19 mouse cellular contexts compared by ENCODE assay signal in genomic region chr2:140758881-140759280, GRCm38 (mm10).
DNase-seq lines count a peak whose midpoint lies in the region; ATAC-seq and TF ChIP-seq lines count a peak whose summit lies in the region.
"Had no signal": no experiment of that assay in that cellular context is flagged by ENCODE, and none has a peak within 500 bp of the region (broad histone marks: within the 10 kb centered on the region; RNA-seq: fewer than 3 reads in every experiment).

No protein-coding gene starts in this region.

- no peaks in the 10 kb centered on the region for H3K36me3 ChIP-seq in lung, embryonic 14.5 days (ENCODE audit: insufficient read depth)
- H3K36me3 ChIP-seq in lung, embryonic 16.5 days (ENCODE audit: control insufficient read depth, insufficient read depth, low read length), result no peaks in the 10 kb centered on the region
- H3K36me3 ChIP-seq: embryonic facial prominence, embryonic 10.5 days; embryonic facial prominence, embryonic 12.5 days; forebrain, embryonic 15.5 days had no signal

- H3K9ac ChIP-seq in lung, embryonic 14.5 days, result no peak overlapping the region
- no peak overlapping the region for H3K9ac ChIP-seq in lung, embryonic 16.5 days (ENCODE audit: low read length)
- H3K9ac ChIP-seq: embryonic facial prominence, embryonic 12.5 days; forebrain, embryonic 13.5 days; forebrain, embryonic 15.5 days had no signal

- ATAC-seq in lung, embryonic 14.5 days (ENCODE audit: insufficient read depth), result peak; percentile 65; the same call in 1 of the 2 replicates
- peak; percentile 91 for ATAC-seq in lung, embryonic 16.5 days (ENCODE audit: low read depth)
- no peak for ATAC-seq in inflammation-experienced regulatory T-cells, adult 6 months
- ATAC-seq: forebrain, embryonic 13.5 days; forebrain, embryonic 15.5 days had no signal

- no peaks in the 10 kb centered on the region for H3K9me3 ChIP-seq in lung, embryonic 14.5 days (ENCODE audit: low read depth, low read length)
- H3K9me3 ChIP-seq in lung, embryonic 16.5 days (ENCODE audit: control insufficient read depth, low read length), result no peaks in the 10 kb centered on the region
- H3K9me3 ChIP-seq: embryonic facial prominence, embryonic 10.5 days; embryonic facial prominence, embryonic 12.5 days; forebrain, embryonic 13.5 days; forebrain, embryonic 15.5 days had no signal

- no peaks in the 10 kb centered on the region for H3K4me1 ChIP-seq in lung, embryonic 14.5 days (ENCODE audit: insufficient read depth)
- H3K4me1 ChIP-seq in lung, embryonic 16.5 days (replicated peaks; ENCODE audit: control insufficient read depth, insufficient read depth, low read length), result peaks cover 10% of the 10 kb centered on the region; the same call in 1 of the 2 replicates
- H3K4me1 ChIP-seq: embryonic facial prominence, embryonic 12.5 days; forebrain, embryonic 13.5 days; forebrain, embryonic 15.5 days had no signal

- H3K27ac ChIP-seq in lung, embryonic 14.5 days (ENCODE audit: low read depth), result peak overlapping the region; percentile 44; the same call in 1 of the 2 replicates
- peak overlapping the region; percentile 74 for H3K27ac ChIP-seq in lung, embryonic 16.5 days (ENCODE audit: low read length)
- H3K27ac ChIP-seq: embryonic facial prominence, embryonic 10.5 days; embryonic facial prominence, embryonic 12.5 days; forebrain, embryonic 13.5 days; forebrain, embryonic 15.5 days had no signal

- 69% methylated on average over 2 of the region's 2 CpGs for WGBS in lung, embryonic 14.5 days
- WGBS in lung, embryonic 16.5 days, result 54% methylated on average over 2 of the region's 2 CpGs

- H3K27me3 ChIP-seq in lung, embryonic 14.5 days (ENCODE audit: insufficient read depth, low read length), result no peaks in the 10 kb centered on the region
- H3K27me3 ChIP-seq in lung, embryonic 16.5 days (ENCODE audit: control insufficient read depth, insufficient read depth, low read depth, low read length), result no peaks in the 10 kb centered on the region
- H3K27me3 ChIP-seq: embryonic facial prominence, embryonic 12.5 days; forebrain, embryonic 13.5 days; forebrain, embryonic 15.5 days had no signal

- no peak overlapping the region for H3K4me2 ChIP-seq in lung, embryonic 14.5 days
- peak overlapping the region; percentile 15; the same call in 1 of the 2 replicates for H3K4me2 ChIP-seq in lung, embryonic 16.5 days (ENCODE audit: low read depth, low read length)
- H3K4me2 ChIP-seq: embryonic facial prominence, embryonic 12.5 days; forebrain, embryonic 13.5 days; forebrain, embryonic 15.5 days had no signal

- TF ChIP-seq CTCF in lung, embryonic 14.5 days (IDR thresholded peaks at IDR 0.05; ENCODE audit: low read depth), result no peak

- no peak for DNase-seq in lung, embryonic 14.5 days
- DNase-seq in lung, postnatal 4 days, result no peak
- no peak for DNase-seq in lung, postnatal 10 days
- DNase-seq in lung, postnatal 25 days (ENCODE audit: low spot score), result peak; percentile 50
- no peak for DNase-seq in adrenal gland, adult 8-10 months
- DNase-seq: adrenal gland, adult 2 months; adrenal gland, postnatal 14 days; adrenal gland, postnatal 36 days; cerebellum, adult 11-12 months; cerebellum, adult 2 months; cerebellum, adult 9-10 months; cerebellum, postnatal 10 days; cerebellum, postnatal 25 days had no signal

- H3K4me3 ChIP-seq in lung, embryonic 14.5 days (ENCODE audit: low read depth, low read length), result no peak overlapping the region
- H3K4me3 ChIP-seq in lung, embryonic 16.5 days (ENCODE audit: low read length), result no peak overlapping the region
- H3K4me3 ChIP-seq: embryonic facial prominence, embryonic 10.5 days; embryonic facial prominence, embryonic 12.5 days; forebrain, embryonic 13.5 days; forebrain, embryonic 15.5 days had no signal
